Mouse (Mus musculus): ENCODE results near the gene Hsph1.

Gene Hsph1

DNA sequence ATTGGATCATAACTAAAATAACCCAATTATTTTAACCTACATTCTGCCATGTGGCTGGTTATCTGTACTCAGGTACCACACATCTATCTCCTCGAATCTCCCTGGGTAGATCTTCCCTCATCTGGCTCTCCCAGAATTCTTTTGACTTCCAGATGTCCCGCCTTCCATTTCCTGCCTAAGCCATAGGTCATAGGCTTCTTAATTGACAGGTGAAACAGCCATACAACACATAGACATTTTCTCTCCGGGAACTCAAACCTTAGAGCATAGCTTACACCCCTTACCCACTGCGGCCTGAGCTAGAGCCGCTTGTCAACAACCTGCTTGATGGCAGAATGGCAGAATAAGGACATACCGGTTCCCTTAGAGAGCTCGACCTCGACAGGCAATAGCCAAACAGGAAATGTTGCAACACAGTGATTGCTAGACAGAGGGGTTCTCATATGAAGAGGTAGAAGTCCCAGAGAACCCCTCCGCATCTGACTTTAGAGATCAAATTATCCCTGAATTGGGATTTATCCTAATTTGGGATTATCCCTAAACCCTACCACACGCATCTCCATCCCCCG is 48.8 kb downstream of the Hsph1 start:
- DNase-seq: no peak

GRCm38 (mm10) chr5:149585910-149586309 is 50.3 kb downstream of the Hsph1 start:
- no peak for DNase-seq

DNA sequence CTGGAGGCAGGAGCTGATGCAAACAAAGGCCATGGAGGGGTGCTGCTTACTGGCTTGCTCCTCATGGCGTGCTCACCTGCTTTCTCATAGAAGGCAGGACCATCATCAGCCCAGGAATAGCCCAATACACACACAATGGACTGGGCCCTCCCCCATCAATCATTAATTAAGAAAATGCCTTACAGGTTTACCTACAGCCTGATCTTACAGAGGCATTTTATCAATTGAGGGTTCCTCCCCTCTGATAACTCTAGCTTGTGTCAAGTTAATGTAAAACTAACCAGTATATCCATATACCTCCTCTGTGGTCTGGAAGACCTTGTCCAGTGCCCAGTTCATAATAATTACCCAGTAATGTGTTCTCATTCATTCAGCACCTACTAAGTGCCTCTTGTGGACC is 50.9 kb downstream of the Hsph1 start:
- DNase-seq: no peak

GRCm38 (mm10) chr5:149584154-149584655 is 52.0 kb downstream of the Hsph1 start:
- DNase-seq: no peak

GRCm38 (mm10) chr5:149583507-149583906 is 52.7 kb downstream of the Hsph1 start:
- no peak for DNase-seq

DNA sequence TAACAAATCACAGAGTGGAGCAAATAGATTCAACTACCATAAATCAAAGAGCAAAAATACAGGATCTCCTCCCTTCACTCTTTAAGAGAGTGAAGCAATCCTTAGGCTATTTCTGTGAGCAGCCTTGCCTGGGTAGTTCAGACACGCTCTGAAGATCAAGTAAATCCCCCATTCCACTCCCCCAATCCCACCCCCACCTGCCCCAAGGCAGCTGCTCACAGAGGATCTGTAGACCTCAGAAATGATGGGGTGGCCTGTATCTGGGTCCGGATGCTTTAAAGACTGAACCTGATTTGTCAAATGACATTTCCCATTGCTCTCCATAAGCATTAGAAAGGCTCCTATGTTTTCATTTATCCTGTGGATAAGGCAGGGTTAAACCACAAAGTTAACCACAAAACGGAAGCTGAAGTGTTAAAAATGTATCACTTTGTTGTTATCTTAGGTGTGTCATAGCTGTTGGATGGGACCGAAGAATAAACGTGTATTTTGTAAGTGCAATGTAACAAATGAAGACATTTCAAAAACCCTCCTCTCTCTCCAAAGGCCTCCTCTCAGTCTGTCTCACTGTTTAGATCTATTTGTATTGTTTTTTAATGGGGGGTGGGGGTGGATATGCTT is 53.4 kb downstream of the Hsph1 start:
- no peak for DNase-seq

DNA sequence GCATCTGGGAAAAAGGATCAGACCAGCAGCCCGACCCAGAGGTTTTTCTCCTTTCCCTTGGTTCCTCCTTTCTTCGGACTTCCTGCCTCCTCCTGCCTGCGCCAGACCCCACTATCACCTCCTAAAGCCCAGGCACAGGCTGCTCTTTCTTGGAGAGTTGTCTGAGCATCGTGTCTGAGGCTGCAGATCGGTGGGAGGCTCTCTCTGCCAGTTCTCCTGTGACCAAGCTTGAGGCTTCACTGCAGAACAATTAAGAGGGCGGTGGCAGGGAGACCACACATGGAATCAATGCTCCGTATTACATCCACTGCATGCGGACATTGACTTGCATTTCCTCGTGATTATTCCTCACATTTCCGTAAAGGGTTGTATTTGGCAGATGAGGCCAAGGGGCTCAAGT is 58.7 kb downstream of the Hsph1 start:
- no peak for DNase-seq

DNA sequence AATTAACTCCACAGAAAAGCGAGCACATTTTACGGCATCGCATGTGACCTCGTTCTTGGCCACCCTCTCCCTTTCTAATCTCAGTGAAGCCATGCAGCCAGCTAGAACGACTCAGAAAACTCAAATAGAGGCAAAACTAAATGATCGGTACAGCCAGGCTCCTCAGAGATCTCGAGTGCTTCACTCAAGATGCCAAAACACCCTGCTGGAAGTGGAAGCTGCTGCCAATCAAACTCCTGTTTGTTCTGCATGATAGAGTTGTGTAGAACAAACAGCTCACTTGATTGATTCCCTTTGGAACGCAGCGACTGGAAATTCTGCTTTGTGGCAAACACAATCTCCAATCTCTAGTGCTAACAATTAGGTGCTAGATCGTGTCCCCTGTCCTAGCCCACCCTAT is 59.2 kb downstream of the Hsph1 start:
- DNase-seq: no peak

DNA sequence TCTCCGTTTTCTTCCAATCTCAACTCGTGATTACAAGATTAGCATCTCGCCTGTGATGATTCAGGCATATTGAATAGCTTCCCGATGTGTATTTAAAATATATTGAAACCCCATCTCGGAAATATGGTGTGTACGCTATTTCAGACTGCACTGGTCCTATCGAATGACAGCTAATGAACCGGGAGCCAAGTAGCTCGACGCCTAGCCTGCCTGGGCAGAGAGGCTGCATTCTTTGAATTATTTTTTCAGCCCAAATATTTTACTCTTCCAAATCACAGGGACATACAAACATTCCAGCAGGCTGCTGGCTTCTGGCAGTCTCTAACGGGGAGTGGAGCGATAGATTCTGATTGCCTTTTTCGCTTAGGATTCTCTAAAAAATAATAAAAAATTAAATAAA is 67.2 kb downstream of the Hsph1 start:
- DNase-seq: no peak

- no peak for DNase-seq
Observed at GRCm38 (mm10) chr5:149566957-149567356, 69.2 kb downstream of the Hsph1 start.

DNA sequence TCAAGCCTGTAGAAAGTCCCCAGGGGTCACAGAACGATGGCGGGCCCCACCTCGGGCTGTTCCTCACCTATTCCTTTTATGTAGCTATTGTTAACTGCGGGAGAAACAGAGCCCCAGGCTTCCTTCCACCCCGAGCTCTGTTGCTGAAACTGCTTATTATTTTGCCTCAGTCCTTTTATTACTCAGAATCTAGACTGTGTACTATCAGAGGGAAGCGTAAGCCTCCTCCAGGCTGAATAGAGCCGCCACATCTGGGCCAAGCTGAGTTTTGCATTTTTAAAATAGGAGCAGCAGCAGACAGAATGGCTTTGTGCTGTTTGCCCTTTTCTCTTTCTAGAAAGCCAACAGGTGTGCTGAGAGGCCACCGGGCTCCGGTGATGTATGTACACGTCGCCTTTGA is 70.2 kb downstream of the Hsph1 start:
- no peak for DNase-seq
